Mouse (Mus musculus): ENCODE data around the gene Kctd21. TPM values are rescaled to one million over a fixed set of nuclear protein-coding genes. Genes with fewer than 3 reads are reported as not detected.

Gene Kctd21
- polyA plus RNA-seq, 1 experiment from 2014 or later, result 7.9 TPM

DNA sequence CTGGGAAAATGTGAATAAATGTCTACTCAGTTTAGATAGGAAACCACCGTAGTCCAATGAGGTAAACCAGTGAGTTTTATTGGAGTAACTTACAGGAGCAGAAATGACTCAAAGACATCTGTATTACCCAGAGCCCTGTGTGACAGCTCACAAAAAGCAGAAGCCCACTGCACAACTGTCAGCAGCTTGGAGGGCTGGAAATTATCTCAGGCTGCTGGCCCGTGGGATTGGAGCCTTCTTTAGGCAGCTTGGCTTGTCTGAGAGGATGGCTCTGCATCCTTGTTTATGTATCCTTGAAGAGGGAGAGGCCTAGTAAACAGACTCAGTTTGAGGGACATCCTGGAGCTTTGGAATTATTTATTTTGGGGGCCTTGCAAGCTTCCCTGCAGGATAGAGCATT is 10.8 kb downstream of the Kctd21 start:
- WGBS, result 90% methylated on average over 2 of the region's 2 CpGs
- peaks cover 14% of the 10 kb centered on the region for H3K4me1 ChIP-seq (replicated peaks)
- H3K27me3 ChIP-seq, result no peaks in the 10 kb centered on the region
- peaks cover 13% of the 10 kb centered on the region for H3K36me3 ChIP-seq
- H3K9ac ChIP-seq, result no peak overlapping the region
- H3K4me2 ChIP-seq, result no peak overlapping the region
- no peak for ATAC-seq (ENCODE audit: low FRiP score)
- H3K27ac ChIP-seq, result no peak overlapping the region
- H3K4me3 ChIP-seq, result no peak overlapping the region
- no peaks in the 10 kb centered on the region for H3K9me3 ChIP-seq

DNA sequence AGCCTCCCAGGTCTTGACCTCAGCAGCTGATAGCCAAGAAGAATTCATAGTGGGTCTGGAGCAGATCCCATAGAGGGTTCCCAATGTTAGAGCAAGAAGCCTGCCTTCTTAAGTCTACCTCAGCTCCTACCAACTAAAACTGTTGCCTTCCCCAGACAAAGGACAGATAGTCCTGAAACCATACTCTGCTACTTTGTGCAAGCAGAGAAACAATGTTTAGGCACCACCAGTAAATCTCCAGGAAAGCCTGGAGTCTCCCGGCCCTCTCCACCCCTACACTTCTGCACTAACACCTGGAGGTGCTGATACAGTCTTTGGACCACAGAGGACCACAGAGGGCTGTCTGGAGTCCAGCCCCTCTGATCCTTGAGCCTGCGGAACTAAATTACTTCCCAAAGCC is 12.5 kb downstream of the Kctd21 start:
- no peak overlapping the region for H3K4me3 ChIP-seq
- H3K27me3 ChIP-seq, result no peaks in the 10 kb centered on the region
- H3K4me1 ChIP-seq (replicated peaks), result peaks cover 14% of the 10 kb centered on the region
- ATAC-seq (ENCODE audit: low FRiP score), result no peak
- H3K9ac ChIP-seq, result no peak overlapping the region
- peak overlapping the region; percentile 5; the same call in 1 of the 2 replicates for H3K27ac ChIP-seq
- H3K36me3 ChIP-seq, result peaks cover 24% of the 10 kb centered on the region
- no peaks in the 10 kb centered on the region for H3K9me3 ChIP-seq
- 91% methylated on average over 2 of the region's 2 CpGs for WGBS
- no peak overlapping the region for H3K4me2 ChIP-seq

DNA sequence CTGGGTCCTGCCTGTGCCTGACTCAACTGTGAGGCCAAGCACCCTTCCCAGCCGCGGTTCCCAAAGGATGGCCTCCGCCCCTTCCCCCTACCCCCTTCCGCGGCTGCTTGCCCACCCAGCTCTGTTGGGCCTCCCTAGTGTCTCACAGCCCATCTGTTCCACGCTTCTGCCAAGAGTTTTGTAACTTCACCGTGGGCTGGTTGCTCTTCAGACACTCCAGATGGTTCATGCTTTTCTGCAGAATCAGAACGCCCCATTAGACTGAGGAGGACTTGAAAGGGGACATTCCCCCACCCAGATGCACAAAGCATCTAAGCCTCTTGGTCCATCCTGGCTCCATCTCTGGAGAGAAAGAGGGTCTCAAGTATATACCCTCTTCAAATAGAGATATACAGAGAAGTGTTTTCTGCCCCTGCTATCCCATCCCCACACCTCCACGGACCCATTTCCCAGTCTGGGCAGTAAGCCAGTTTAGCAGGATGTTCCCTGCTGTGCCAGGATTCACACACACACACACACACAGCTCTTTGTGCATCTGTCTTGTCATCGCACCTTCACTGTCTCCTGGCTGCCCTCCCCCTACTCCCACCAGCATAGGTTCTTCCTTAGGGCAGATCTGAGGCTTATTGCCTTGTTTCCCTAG is 13.2 kb downstream of the Kctd21 start:
- 65% methylated on average over 10 of the region's 10 CpGs for WGBS
- H3K4me2 ChIP-seq, result no peak overlapping the region
- H3K36me3 ChIP-seq, result peaks cover 21% of the 10 kb centered on the region
- peaks cover 14% of the 10 kb centered on the region for H3K4me1 ChIP-seq (replicated peaks)
- H3K9me3 ChIP-seq, result no peaks in the 10 kb centered on the region
- H3K27ac ChIP-seq, result no peak overlapping the region; the same call in 1 of the 2 replicates
- no peak overlapping the region for H3K9ac ChIP-seq
- peak; percentile 58 for ATAC-seq (ENCODE audit: low FRiP score)
- H3K27me3 ChIP-seq, result no peaks in the 10 kb centered on the region
- H3K4me3 ChIP-seq, result no peak overlapping the region

DNA sequence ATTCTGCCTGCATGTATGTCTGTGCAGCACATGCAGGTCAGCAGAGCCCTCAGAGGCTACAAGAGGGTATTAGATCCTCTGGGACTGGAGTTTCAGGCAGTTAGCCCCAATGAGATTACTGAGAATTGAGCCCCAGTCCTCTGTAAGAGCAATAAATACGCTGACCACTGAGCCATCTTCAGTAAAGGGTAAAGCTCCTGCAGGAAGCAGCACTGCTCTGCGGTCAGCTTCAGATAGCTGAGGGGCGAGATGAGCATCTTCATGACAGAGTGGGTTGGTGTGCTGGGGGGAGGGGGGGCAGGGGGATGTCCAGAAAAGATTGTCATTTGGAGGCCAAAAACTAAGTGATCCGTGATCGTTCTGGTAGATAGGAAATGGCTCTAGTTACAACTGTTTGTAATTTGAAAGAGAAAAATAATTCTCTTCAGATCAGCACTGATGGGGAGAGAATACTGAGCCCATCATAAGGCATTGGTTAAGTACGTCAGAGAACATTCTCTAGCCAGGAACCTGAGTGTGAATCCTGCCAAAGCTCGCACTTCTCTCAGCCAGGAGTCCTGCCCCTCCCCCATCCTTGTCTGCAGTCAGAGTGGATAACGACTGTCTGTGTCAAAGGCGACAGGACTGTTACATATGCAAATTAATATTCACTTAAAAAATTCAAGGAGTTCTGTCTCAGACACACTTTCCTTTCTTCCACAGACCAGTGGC is 14.1 kb downstream of the Kctd21 start:
- H3K4me3 ChIP-seq, result no peak overlapping the region
- no peak overlapping the region for H3K4me2 ChIP-seq
- peaks cover 18% of the 10 kb centered on the region for H3K36me3 ChIP-seq
- 75% methylated on average over 9 of the region's 9 CpGs for WGBS
- no peaks in the 10 kb centered on the region for H3K27me3 ChIP-seq
- H3K9ac ChIP-seq, result no peak overlapping the region
- H3K4me1 ChIP-seq (replicated peaks), result peaks cover 14% of the 10 kb centered on the region
- H3K9me3 ChIP-seq, result no peaks in the 10 kb centered on the region
- ATAC-seq (ENCODE audit: low FRiP score), result no peak
- no peak overlapping the region; the same call in 1 of the 2 replicates for H3K27ac ChIP-seq

DNA sequence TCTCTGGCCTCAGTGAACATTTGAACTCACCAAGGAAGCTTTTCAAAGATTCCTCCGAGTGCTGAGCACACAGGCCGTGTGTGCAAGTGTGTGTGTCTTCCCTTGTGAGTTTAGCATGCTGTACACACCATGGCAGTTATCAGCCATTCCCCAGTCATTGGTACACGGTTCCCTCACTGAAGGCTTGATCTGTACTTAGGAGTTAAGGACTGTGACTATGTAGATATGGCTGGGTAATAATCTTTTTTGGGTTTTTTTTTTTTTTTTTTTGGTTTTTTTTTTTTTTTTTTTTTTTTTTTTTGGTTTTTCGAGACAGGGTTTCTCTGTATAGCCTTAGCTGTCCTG is 14.7 kb downstream of the Kctd21 start:
- Histone ChIP-seq H3K27me3 (no peaks in the 10 kb centered on the region), H3K9ac (no peak overlapping the region), H3K36me3 (peaks cover 18% of the 10 kb centered on the region), H3K4me2 (no peak overlapping the region), H3K4me1 (replicated peaks) (peaks cover 14% of the 10 kb centered on the region), H3K4me3 (no peak overlapping the region), H3K9me3 (no peaks in the 10 kb centered on the region), H3K27ac (no peak overlapping the region)
- 76% methylated on average over 3 of the region's 4 CpGs for WGBS
- no peak for ATAC-seq (ENCODE audit: low FRiP score)

DNA sequence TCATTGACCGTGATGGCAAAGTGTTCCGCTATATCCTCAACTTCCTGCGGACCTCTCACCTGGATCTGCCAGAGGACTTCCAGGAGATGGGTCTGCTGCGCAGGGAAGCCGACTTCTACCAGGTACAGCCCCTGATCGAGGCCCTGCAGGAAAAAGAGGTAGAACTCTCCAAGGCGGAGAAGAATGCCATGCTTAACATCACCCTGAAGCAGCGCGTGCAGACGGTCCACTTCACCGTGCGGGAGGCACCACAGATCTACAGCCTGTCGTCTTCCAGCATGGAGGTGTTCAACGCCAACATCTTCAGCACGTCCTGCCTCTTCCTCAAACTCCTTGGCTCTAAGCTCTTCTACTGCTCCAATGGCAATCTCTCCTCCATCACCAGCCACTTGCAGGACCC is 15.3 kb downstream of the Kctd21 start:
- Histone ChIP-seq H3K27me3 (no peaks in the 10 kb centered on the region), H3K4me2 (no peak overlapping the region), H3K9me3 (no peaks in the 10 kb centered on the region), H3K36me3 (peaks cover 18% of the 10 kb centered on the region), H3K27ac (no peak overlapping the region), H3K9ac (no peak overlapping the region), H3K4me3 (no peak overlapping the region), H3K4me1 (replicated peaks) (peaks cover 14% of the 10 kb centered on the region)
- WGBS, result 94% methylated on average over 15 of the region's 15 CpGs
- ATAC-seq (ENCODE audit: low FRiP score), result no peak

DNA sequence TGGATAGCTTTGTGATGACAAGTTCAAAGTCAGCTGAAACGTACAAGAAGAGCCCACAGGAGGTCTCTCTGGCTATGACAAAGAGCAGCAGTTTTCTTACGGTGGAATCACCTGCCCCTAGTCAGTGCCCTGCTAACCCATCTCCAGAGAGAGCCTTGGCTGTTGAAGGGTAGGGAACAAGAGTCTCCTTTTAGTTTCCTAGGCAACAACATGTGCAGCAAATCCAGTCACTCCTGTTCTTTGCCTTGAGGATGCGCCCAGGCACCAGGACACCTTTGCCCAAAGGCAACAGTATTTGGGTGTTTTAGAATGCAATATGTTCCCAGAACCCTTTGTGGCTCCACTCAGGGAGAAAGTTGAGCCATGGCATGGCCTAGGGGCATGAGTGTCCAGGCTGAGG is 16.2 kb downstream of the Kctd21 start:
- H3K9ac ChIP-seq, result no peak overlapping the region
- WGBS, result 85% methylated on average over 3 of the region's 3 CpGs
- no peak for ATAC-seq (ENCODE audit: low FRiP score)
- H3K4me1 ChIP-seq (replicated peaks), result peaks cover 14% of the 10 kb centered on the region
- no peak overlapping the region for H3K27ac ChIP-seq
- no peak overlapping the region for H3K4me2 ChIP-seq
- peaks cover 18% of the 10 kb centered on the region for H3K36me3 ChIP-seq
- no peaks in the 10 kb centered on the region for H3K27me3 ChIP-seq
- no peaks in the 10 kb centered on the region for H3K9me3 ChIP-seq
- H3K4me3 ChIP-seq, result no peak overlapping the region

DNA sequence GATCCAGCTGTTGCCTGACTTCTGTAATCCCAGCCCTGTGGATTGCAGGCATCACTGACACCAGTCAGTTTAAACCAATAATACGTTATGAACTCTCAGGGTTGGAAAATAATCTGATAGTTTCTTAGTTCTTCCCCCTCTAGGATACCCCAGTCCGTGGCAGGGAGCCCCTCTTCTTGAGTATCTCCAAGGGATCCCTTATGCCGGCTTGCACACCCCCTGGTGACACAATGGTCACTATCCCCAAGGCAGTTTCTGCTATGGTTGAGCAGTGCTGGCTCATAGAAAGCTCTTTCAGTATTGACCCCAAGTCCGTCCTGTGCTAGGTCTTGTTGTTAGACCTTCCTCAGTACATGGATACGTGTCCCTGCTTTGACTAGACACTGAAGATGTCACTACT is 16.7 kb downstream of the Kctd21 start:
- Histone ChIP-seq H3K4me3 (no peak overlapping the region), H3K4me2 (no peak overlapping the region), H3K9ac (no peak overlapping the region), H3K27ac (no peak overlapping the region), H3K4me1 (replicated peaks) (peaks cover 14% of the 10 kb centered on the region), H3K36me3 (peaks cover 18% of the 10 kb centered on the region), H3K27me3 (no peaks in the 10 kb centered on the region), H3K9me3 (no peaks in the 10 kb centered on the region)
- 80% methylated on average over 5 of the region's 5 CpGs for WGBS
- ATAC-seq (ENCODE audit: low FRiP score), result no peak

DNA sequence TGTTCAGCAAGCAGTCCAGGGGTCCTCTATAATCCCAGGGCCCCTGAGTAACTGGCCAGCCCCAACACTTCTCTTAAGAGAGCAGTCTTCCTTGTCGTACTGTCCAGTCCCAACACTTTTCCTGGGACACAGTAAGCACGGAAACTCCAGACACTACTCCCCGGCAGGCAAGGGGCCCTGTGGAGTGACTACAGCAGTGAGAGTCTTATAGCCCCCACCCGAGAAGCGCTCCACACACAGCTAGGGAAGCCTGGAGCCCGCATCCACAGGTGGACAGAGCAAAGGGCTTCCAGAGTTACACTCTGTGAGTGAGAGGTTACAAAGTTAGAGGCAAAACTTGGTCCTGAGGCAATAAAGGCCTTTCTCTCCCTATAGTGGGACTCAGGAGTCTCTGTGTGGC is 17.3 kb downstream of the Kctd21 start:
- WGBS, result 91% methylated on average over 6 of the region's 6 CpGs
- Histone ChIP-seq H3K9me3 (no peaks in the 10 kb centered on the region), H3K4me3 (no peak overlapping the region), H3K36me3 (peaks cover 18% of the 10 kb centered on the region), H3K9ac (no peak overlapping the region), H3K27me3 (no peaks in the 10 kb centered on the region), H3K27ac (no peak overlapping the region), H3K4me2 (no peak overlapping the region), H3K4me1 (replicated peaks) (peaks cover 14% of the 10 kb centered on the region)
- ATAC-seq (ENCODE audit: low FRiP score), result no peak

DNA sequence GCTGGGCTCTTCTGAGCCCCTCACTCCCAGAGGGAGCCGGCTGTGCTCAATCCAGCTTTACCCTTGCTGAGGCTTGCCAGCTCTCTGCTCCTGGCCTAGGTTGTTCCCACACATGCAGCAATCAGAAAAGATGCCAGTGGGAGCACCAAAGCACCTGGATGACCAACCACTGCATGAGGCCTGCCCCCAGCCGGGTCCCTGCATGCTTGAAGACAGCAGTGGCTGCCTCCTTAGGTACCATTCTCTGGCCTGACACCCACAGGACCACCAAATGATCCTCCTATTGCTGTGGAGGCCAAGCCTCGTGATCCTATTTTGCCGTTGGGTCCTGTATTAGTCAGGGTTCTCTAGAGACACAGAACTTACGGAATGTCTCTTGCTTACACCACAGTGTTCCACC is 18.8 kb downstream of the Kctd21 start:
- WGBS, result 75% methylated on average over 5 of the region's 5 CpGs

DNA sequence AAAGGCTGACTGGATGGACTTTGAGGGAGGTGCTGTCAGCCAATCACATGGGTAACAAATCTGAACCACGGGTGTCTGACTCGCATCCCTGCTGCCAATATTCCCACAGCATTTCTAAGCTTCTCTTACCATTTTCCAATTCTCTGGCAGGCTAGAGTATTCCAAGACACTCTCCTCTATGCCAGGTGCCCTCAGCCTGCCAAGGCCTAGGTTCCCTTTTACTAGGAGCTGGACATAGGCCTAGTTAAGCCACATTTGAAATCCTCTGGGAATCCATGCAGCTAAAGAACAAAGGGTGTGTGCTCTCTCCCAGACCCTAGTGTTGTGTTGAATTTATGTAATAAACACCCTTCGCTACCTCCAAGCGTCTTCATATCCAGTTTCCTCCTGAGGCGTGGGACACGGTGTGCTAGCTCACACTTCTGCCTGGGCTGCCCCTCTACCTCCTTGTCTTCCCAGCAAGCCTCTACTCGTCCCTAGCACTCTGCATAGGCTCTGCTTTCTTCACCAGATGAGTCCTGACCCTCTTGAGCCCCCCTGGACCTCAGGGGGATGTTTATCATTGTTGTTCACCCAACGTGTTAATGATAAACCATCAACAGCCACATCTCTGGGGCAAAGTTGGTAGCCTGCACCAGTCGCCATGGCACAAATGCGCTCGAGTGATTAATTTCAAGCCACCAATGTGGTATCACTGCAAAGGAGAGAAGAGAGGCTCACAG is 19.8 kb downstream of the Kctd21 start:
- H3K9me3 ChIP-seq, result no peaks in the 10 kb centered on the region
- peaks cover 18% of the 10 kb centered on the region for H3K36me3 ChIP-seq
- no peaks in the 10 kb centered on the region for H3K27me3 ChIP-seq
- no peak overlapping the region for H3K27ac ChIP-seq
- no peak for ATAC-seq (ENCODE audit: low FRiP score)
- H3K4me1 ChIP-seq (replicated peaks), result 0 out of 2 replicates have a peak, but pooled peaks cover 4% of the 10 kb centered on the region
- 81% methylated on average over 11 of the region's 11 CpGs for WGBS
- H3K4me2 ChIP-seq, result no peak overlapping the region
- H3K9ac ChIP-seq, result no peak overlapping the region
- H3K4me3 ChIP-seq, result no peak overlapping the region

More for the DNA sequence above, 18.8 kb downstream of the Kctd21 start:
- 0 out of 2 replicates have a peak, but pooled peaks cover 7% of the 10 kb centered on the region for H3K4me1 ChIP-seq (replicated peaks)
- no peak for ATAC-seq (ENCODE audit: low FRiP score)
- no peaks in the 10 kb centered on the region for H3K27me3 ChIP-seq
- H3K36me3 ChIP-seq, result peaks cover 18% of the 10 kb centered on the region
- H3K4me3 ChIP-seq, result no peak overlapping the region
- no peak overlapping the region for H3K9ac ChIP-seq
- H3K27ac ChIP-seq, result no peak overlapping the region
- H3K4me2 ChIP-seq, result no peak overlapping the region
- H3K9me3 ChIP-seq, result no peaks in the 10 kb centered on the region

DNA sequence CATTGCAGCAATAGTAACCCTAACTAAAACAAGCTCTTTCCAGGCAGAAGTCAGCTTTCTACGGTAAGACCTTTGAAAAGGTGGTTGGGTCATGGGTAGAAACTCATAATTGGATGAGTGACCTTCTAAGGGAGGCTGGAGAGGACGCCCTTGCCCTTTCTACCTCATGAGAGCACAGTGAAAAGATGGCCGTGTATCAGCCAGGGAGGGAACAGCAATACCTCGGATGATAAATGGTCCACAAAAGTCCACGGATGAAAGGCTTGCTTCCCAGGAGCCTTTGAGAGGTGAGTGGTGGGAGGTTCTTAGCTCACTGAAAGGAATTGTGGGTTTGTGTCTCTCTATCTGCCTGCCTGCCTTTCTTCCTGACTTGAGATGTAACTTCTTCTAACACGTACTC is 21.2 kb downstream of the Kctd21 start:
- Histone ChIP-seq H3K27ac (no peak overlapping the region), H3K4me2 (no peak overlapping the region), H3K9ac (no peak overlapping the region), H3K9me3 (no peaks in the 10 kb centered on the region), H3K4me3 (no peak overlapping the region), H3K4me1 (replicated peaks) (0 out of 2 replicates have a peak, but pooled peaks cover 4% of the 10 kb centered on the region), H3K27me3 (no peaks in the 10 kb centered on the region), H3K36me3 (peaks cover 6% of the 10 kb centered on the region)
- 91% methylated on average over 6 of the region's 6 CpGs for WGBS
- ATAC-seq (ENCODE audit: low FRiP score), result no peak

All from hindbrain, embryonic 13.5 days (tissue).